Mouse (Mus musculus) kidney, adult 2 months (tissue): ENCODE results near the gene Abcc4.

Source experiments
- CTCF ChIP-seq: fragments of 200-500 bp; conservative IDR thresholded peaks from 2 replicates; pipeline ENCODE4 v1.5.1; 2011; ENCODE audit warnings: low read depth, mild to moderate bottlenecking, control low read depth, low read length, moderate library complexity, mixed read lengths; ENCODE audit not compliant: insufficient read depth, insufficient read length
- POLR2A ChIP-seq: fragments of 200-500 bp; IDR thresholded peaks from one replicate; pipeline ENCODE4 v1.6.1; 2011; ENCODE audit warnings: low read depth, low read length, control low read depth

DNA sequence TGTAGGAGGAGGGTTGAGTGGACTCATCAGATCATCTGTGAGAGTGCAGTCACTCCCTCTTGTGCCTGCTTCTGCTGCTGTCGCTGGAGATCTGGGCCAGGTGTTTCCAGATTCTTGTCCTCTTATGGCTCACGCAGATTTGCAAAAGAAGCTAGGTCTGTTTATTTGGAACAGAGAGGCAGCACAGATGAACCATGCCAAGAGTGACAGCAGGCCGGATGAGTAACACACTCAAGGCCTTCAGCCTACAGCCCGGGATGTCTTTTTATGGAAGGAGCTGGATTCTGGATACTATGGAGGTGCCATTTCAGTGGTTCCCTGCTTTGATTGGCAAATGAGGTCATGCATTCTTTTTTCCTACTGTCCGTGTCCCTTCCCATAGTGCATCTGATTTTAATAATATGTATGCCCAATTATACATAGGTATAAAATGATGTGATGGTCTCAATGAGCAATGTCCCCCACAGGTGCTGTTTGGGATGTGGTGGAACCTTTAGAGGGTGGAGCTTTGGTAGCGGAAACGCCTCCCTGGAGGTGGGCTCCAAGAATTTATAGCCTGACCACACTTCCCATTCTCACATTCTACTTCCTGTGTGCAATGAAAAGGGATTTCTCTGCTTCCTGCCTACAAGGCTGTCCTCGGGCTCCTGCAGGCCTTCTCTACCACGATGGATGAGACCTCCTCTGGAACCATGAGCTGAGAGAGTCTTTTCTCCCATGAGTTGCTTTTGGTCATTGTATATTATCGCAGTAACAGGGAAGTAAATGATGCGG is 18.1 kb upstream of the Abcc4 start:
- no peak for TF ChIP-seq CTCF
- no peak for TF ChIP-seq POLR2A
